Mouse (Mus musculus) small intestine, adult 2 months (tissue): ENCODE data around the gene Eci3. TPM values are rescaled to one million over a fixed set of nuclear protein-coding genes. Genes with fewer than 3 reads are reported as not detected.
A peak's percentile ranks its signal among the peaks of the same experiment; 100 is the strongest.

ENCODE experiments used
- H3K27ac ChIP-seq: fragments of 200-500 bp; 2 replicates; pipeline ENCODE4 v1.5.1; 2012; ENCODE audit warnings: low read depth, low read length, control low read depth, inconsistent platforms; ENCODE audit not compliant: insufficient read depth
- H3K27me3 ChIP-seq: fragments of 200-500 bp; 2 replicates; pipeline ENCODE4 v1.6.1; 2012; ENCODE audit warnings: mild to moderate bottlenecking, moderate library complexity, low read length, inconsistent platforms; ENCODE audit not compliant: control insufficient read depth, insufficient read depth
- H3K36me3 ChIP-seq: fragments of 200-500 bp; 2 replicates; pipeline ENCODE4 v1.6.1; 2012; ENCODE audit warnings: mild to moderate bottlenecking, low read length, control low read depth, inconsistent platforms; ENCODE audit not compliant: control insufficient read depth, insufficient read depth
- H3K4me1 ChIP-seq: fragments of 200-500 bp; 2 replicates; pipeline ENCODE4 v1.6.1; 2012; ENCODE audit warnings: low read length, inconsistent platforms, mixed read lengths; ENCODE audit not compliant: control insufficient read depth, insufficient read depth, insufficient read length
- H3K4me3 ChIP-seq: fragments of 200-500 bp; 2 replicates; pipeline ENCODE4 v1.5.1; 2012; ENCODE audit warnings: low read depth, mild to moderate bottlenecking, control low read depth, inconsistent platforms, low read length, moderate library complexity
- CTCF ChIP-seq: fragments of 200-500 bp; IDR thresholded peaks from 2 replicates; pipeline ENCODE4 v1.5.1; 2012; ENCODE audit warnings: low read depth, mild to moderate bottlenecking, control low read depth, inconsistent platforms, low read length, moderate library complexity, mixed read lengths; ENCODE audit not compliant: insufficient replicate concordance, insufficient read length; ENCODE audit errors: extremely low read depth
- POLR2A ChIP-seq: fragments of 200-500 bp; IDR thresholded peaks from 2 replicates; pipeline ENCODE4 v1.6.1; 2012; ENCODE audit warnings: low read depth, mild to moderate bottlenecking, control low read depth, inconsistent platforms, low read length, moderate library complexity
- WGBS: fragments of 180-500 bp; shearing (Covaris S2); methylation state at CpG from one replicate; pipeline ENCODE4 v1.1.7; 2018; 5-methylcytosine and 5-hydroxymethylcytosine counted together
- polyA plus RNA-seq: library from polyadenylated mRNA; depleted of rRNA; stranded (reverse); fragments of >200 nt; gene quantifications from 2 replicates; pipeline ENCODE4 v1.2.3, GENCODE M21; 2012; rRNA removed

Eci3 gene
- polyA plus RNA-seq, 1 experiment: 4.9 TPM

DNA sequence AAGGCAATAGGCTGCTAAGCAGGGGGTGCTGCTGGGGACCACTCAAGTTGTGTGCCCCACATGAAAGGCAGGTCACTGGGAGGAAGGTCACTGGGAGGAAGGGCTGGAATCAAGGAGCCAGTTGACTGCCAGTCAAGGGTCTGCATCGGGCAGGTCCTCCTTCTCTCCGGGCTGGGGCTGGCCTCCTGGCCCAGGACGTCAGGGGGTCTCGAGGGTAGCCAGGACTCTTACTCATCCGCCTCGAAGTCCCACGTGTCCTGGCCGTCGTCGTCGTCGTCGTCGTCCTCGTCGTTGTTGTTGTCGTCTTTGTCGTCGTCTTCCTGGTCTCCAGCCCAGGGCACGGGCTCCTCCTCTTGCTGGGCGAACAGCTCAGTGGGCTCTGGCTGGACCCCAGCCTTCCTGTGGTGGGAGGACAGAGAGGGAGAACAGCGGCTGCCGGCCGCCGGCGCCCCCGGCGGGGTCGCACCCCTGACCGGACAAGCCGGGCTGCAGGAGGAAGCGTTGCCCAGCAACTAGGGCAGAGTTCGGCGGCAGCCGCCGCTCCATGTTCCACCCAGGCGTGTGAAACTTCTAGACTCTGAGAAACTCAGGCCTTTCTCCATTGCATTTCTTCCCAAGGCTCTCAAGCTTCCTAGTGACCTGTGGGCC is 47.0 kb downstream of the Eci3 start:
- H3K36me3 ChIP-seq: no peaks in the 10 kb centered on the region
- WGBS: 31% methylated on average over 37 of the region's 37 CpGs
- no peak overlapping the region for H3K27ac ChIP-seq
- no peak for TF ChIP-seq POLR2A
- peak overlapping the region; percentile 56 for H3K4me3 ChIP-seq
- peaks cover 8% of the 10 kb centered on the region for H3K4me1 ChIP-seq
- no peaks in the 10 kb centered on the region for H3K27me3 ChIP-seq

DNA sequence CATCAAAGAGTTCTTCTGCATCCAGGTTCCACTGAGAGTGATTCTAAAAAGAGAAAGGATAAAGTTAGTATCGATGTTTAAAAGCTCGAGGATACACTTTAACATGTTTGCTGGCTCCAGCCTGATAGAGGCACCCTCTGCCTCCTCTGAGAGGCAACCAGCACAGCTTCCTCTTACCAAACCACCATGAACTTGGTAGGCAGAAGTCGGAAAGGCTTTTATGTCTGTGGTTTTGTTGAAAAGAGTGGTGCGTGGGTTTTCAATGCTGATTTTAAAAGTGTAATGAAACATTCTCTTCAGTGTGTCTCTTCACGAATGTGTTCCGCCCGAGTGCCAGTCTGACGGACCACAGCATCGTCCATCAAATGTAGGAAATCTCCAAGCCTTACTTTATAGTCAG is 49.0 kb downstream of the Eci3 start:
- peaks cover 8% of the 10 kb centered on the region for H3K4me1 ChIP-seq
- H3K27me3 ChIP-seq: no peaks in the 10 kb centered on the region
- H3K36me3 ChIP-seq: no peaks in the 10 kb centered on the region
- no peak overlapping the region for H3K4me3 ChIP-seq
- 72% methylated on average over 9 of the region's 9 CpGs for WGBS
- TF ChIP-seq POLR2A (no peak), CTCF (no peak)
- H3K27ac ChIP-seq: no peak overlapping the region

Other genes starting within 250 kb of the Eci3 start
- gene Fam50b, start 229.0 kb downstream of the Eci3 start, polyA plus RNA-seq: not detected in 2 replicates
- gene Prpf4b, start 88.5 kb downstream of the Eci3 start, polyA plus RNA-seq: 1.6 and 3.3 TPM in 2 replicates
- not detected in 2 replicates for gene Fam217a, start 39.5 kb downstream of the Eci3 start, polyA plus RNA-seq
- not detected in 2 replicates for gene 4933417A18Rik, start 39.4 kb downstream of the Eci3 start, polyA plus RNA-seq
- gene Eci2, start 63.3 kb upstream of the Eci3 start, polyA plus RNA-seq: 8.6 and 14.9 TPM in 2 replicates